Mouse (Mus musculus) G1E-ER4 (cell line): ENCODE results near the gene Carf. TPM values are rescaled to one million over a fixed set of nuclear protein-coding genes. Genes with fewer than 3 reads are reported as not detected.

Experiments used
- GATA1 ChIP-seq: IDR thresholded peaks from one replicate; pipeline ENCODE4 v1.8.0; 2012; ENCODE audit warnings: low read length, inconsistent platforms
- polyA plus RNA-seq: library from polyadenylated mRNA; stranded (reverse); fragments of >175 nt; gene quantifications from 2 replicates; pipeline ENCODE4 v1.2.3, GENCODE M21; 2012

Gene Carf
- polyA plus RNA-seq, 1 experiment, result 0.98 TPM

DNA sequence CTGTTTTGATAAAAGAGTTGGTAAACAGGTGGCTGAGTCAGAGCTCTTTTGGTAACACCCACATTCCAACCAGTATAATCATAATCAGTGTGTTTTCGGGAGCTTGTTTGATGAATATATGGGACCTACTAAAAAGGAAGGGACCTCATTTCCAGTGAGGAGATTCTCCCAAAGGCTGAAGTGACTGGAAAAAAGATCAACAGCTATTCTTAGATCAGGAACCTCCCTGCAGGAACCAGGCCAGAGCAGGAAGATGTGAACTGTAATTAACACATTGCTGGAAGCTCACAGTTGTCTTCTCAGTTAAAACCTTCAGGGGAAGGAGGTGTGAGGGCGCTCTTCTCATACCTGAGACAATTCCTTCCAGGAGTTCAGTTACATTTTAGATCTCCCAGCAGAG is 71.6 kb downstream of the Carf start:
- TF ChIP-seq GATA1, result no peak

DNA sequence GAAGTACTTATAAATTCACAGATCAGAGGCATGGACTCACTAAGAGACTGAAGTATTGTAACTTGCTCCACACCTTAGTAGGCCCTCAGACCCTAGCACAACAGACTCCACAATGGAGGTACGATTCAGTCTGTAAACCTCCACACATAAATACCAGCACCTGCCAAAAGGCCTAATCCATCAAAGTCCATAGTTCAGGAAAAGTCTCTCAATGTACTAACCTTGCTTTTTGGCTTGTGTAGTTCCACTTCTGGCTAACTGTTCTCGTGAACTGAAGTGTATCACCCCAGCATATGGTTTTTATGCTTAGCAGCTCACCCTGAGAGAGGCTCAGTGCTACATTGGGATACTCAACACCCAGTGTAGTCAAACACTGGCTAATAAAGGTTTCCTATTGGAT is 72.2 kb downstream of the Carf start:
- TF ChIP-seq GATA1, result no peak

DNA sequence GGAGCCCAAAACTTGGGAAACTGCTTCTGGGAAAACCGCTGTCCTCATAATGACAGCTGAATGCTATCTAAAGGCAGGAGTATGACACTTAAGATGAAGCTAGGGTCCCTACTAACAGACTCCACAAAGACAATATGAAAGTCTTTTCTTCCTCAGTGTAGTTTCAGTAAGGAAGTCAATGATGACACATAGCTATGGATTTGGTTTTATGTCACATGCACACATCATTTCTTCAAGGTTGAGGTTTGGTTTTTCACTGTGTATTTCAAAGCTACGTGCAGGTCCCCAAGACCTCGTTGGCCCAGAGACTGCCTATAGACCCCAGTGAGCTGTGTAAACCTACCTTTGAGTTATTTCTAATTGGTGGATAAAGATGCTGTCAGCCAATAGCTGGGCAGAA is 75.1 kb downstream of the Carf start:
- TF ChIP-seq GATA1, result no peak

- TF ChIP-seq GATA1, result no peak
Measured at GRCm38 (mm10) chr1:60179376-60179775, 81.3 kb downstream of the Carf start.

DNA sequence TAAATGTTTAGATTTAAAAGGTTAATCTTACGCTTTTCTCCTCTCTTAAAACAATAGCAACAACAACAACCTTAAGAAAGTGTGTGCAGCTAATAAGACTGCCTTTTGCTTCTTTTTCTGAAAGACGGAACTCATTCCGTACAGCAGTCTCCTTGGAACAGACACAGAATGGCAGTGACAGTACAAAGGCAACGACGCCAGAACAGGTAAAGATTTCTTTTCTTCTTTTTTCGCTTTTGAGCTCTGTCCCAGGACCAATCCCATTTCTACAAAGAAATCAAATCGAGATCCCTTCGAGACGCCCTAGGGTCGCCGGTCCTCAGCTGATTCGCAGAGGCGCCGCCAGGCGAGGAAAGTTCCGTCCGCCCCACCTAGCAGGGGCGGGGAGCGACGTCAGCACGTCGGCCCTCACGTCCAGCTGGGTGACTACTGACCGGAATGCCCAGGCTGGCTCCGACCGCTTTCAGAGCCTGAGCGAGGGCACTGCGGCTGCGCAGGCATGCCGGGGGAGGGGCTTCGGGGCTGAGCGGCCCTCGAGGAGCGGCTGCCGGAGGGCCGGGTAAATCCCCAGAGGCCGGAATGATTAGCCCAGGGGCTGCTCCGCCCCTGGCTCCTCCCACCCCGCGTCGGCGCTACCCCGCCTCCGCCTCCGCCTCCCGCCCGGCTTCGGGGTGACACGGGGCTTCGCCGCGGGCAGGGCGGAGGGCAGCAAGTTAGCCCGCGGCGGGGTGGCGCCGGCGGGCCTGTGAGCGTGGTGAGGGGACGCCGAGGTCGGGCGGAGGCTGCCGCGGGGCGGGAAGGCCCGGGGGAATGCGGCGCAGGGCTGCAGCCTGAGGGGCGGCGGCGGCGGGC is 82.1 kb downstream of the Carf start, which contains the start of gene Nbeal1:
Gene Nbeal1, plus strand, starts transcription at position 668 of the 852 bp plus-strand sequence.
- no peak for TF ChIP-seq GATA1

DNA sequence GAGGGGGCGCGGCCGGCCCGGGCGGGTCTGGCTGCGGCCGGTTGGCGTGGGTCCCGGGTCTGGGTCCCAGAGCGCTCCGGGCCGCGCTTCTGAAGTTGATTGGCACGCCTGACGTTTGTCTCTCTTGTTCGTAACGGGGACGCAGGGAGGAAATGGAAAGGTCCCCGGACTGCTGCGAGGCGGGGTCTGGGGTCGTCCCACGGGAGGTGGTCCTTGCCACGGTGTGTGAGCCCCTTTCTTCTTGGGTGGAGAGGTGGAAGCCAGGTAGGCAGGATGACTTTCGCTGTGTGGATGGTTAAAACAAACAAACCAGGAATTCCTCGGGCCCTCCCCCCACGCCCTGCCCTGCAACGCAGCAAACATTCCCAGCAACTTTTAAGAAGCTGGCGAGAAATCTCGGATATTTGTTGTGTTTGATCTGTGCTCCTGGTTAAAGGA is 82.8 kb downstream of the Carf start:
- no peak for TF ChIP-seq GATA1

- TF ChIP-seq GATA1, result no peak
Measured at GRCm38 (mm10) chr1:60188454-60188853, 90.4 kb downstream of the Carf start.

- TF ChIP-seq GATA1, result no peak
Measured at GRCm38 (mm10) chr1:60196813-60197212, 98.8 kb downstream of the Carf start.

- TF ChIP-seq GATA1, result no peak
Measured at GRCm38 (mm10) chr1:60199006-60199405, 101.0 kb downstream of the Carf start.

Other genes starting within 250 kb of the Carf start
- 57.7 and 67.8 TPM in 2 replicates for gene Fam117b, start 185.2 kb upstream of the Carf start, polyA plus RNA-seq
- 0.58 and 0.84 TPM in 2 replicates for gene Ica1l, start 55.1 kb upstream of the Carf start, polyA plus RNA-seq
- gene Wdr12, start 398 bp downstream of the Carf start, polyA plus RNA-seq, result 3.7 and 5.7 TPM in 2 replicates
- 0.15 and 0.28 TPM in 2 replicates for gene Nbeal1, start 82.4 kb downstream of the Carf start, polyA plus RNA-seq
- 9.7 and 10.9 TPM in 2 replicates for gene Cyp20a1, start 245.1 kb downstream of the Carf start, polyA plus RNA-seq